Mouse (Mus musculus) MEL (cell line): Measurements from ENCODE around the gene Rsrc1. TPM values are rescaled to one million over a fixed set of nuclear protein-coding genes. Genes with fewer than 3 reads are reported as not detected.
"Not testable (repeated sequence)": the region's sequence is repeated elsewhere in the genome, so short reads cannot be mapped to it uniquely, and the experiment has no call there.

Source experiments
- DNase-seq: peaks from one replicate; pipeline ENCODE4 v3.0.0; 2011; ENCODE audit warnings: low read depth, low spot score
- H3K27ac ChIP-seq: 2 replicates; pipeline ENCODE4 v1.5.1; 2012; ENCODE audit warnings: low read depth, mild to moderate bottlenecking, control low read depth, low read length, moderate library complexity; ENCODE audit not compliant: control insufficient read depth
- H3K27me3 ChIP-seq, 2 experiments: fragments of 150-350 bp in 1 of 2; sonication (generic) in 1 of 2; 2 replicates each; pipeline ENCODE4 v1.6.1; 2012; ENCODE audit warnings: low read length in 2 of 2, mild to moderate bottlenecking in 2 of 2, improper control_type of control experiment in 1 of 2, moderate library complexity in 1 of 2; ENCODE audit not compliant: insufficient read depth in 2 of 2, control insufficient read depth in 1 of 2
- H3K36me3 ChIP-seq, 2 experiments: 2 replicates each; pipeline ENCODE4 v1.6.1; 2012 to 2014; ENCODE audit warnings: low read length in 2 of 2, improper control_type of control experiment in 1 of 2, inconsistent platforms in 1 of 2, mild to moderate bottlenecking in 1 of 2; ENCODE audit not compliant: insufficient read depth in 2 of 2, control insufficient read depth in 1 of 2
- H3K4me1 ChIP-seq, 2 experiments: fragments of 150-350 bp in 1 of 2; sonication (generic) in 1 of 2; 2 replicates each; pipeline ENCODE4 v1.6.1; 2012; ENCODE audit warnings: low read length in 2 of 2, improper control_type of control experiment in 1 of 2, mild to moderate bottlenecking in 1 of 2; ENCODE audit not compliant: insufficient read depth in 2 of 2, control insufficient read depth in 1 of 2
- H3K4me3 ChIP-seq, 2 experiments: fragments of 150-350 bp in 1 of 2; sonication (generic) in 1 of 2; 2 replicates each; pipeline ENCODE4 v1.5.1; 2012; ENCODE audit warnings: low read depth in 2 of 2, low read length in 2 of 2, mild to moderate bottlenecking in 2 of 2, moderate library complexity in 2 of 2, control low read depth in 1 of 2, improper control_type of control experiment in 1 of 2; ENCODE audit not compliant: control insufficient read depth in 1 of 2, insufficient read depth in 1 of 2
- H3K79me2 ChIP-seq: 2 replicates; pipeline ENCODE4 v1.6.1; 2012; ENCODE audit warnings: mild to moderate bottlenecking, low read length, moderate library complexity; ENCODE audit not compliant: control insufficient read depth, poor library complexity, insufficient read depth
- H3K9ac ChIP-seq: 2 replicates; pipeline ENCODE4 v1.6.1; 2012; ENCODE audit warnings: low read depth, mild to moderate bottlenecking, control low read depth, low read length, moderate library complexity; ENCODE audit not compliant: control insufficient read depth, poor library complexity, severe bottlenecking
- H3K9me3 ChIP-seq: fragments of 150-350 bp; sonication (generic); replicated peaks from 2 replicates; pipeline ENCODE4 v1.6.1; 2012; ENCODE audit warnings: mild to moderate bottlenecking, low read length, improper control_type of control experiment, moderate library complexity; ENCODE audit not compliant: insufficient read depth
- BHLHE40 ChIP-seq: IDR thresholded peaks from 2 replicates; pipeline ENCODE4 v1.6.1; 2012; ENCODE audit warnings: low read depth, mild to moderate bottlenecking, inconsistent platforms, low read length, improper control_type of control experiment, borderline replicate concordance
- CHD2 ChIP-seq: IDR thresholded peaks from 2 replicates; pipeline ENCODE4 v1.6.1; 2011; ENCODE audit warnings: low read length, improper control_type of control experiment
- CTCF ChIP-seq, 3 experiments: IDR thresholded peaks in 2 of 3; conservative IDR thresholded peaks in 1 of 3; 2 replicates each; pipeline ENCODE4 v1.5.1; 2011 to 2012; ENCODE audit warnings: low read length in 3 of 3, low read depth in 2 of 3, mild to moderate bottlenecking in 2 of 3, improper control_type of control experiment in 1 of 3, inconsistent platforms in 1 of 3, mixed read lengths in 1 of 3, moderate library complexity in 1 of 3; ENCODE audit not compliant: control insufficient read depth in 1 of 3, insufficient read depth in 1 of 3, poor library complexity in 1 of 3, severe bottlenecking in 1 of 3
- E2F4 ChIP-seq: IDR thresholded peaks from 2 replicates; pipeline ENCODE4 v1.6.1; 2011; ENCODE audit warnings: low read depth, low read length, improper control_type of control experiment, borderline replicate concordance
- ETS1 ChIP-seq: IDR thresholded peaks from 2 replicates; pipeline ENCODE4 v1.6.1; 2012; ENCODE audit warnings: low read depth, mild to moderate bottlenecking, inconsistent platforms, low read length, improper control_type of control experiment, moderate library complexity
- GABPA ChIP-seq: IDR thresholded peaks from 2 replicates; pipeline ENCODE4 v1.6.1; 2012; ENCODE audit warnings: low read depth, mild to moderate bottlenecking, inconsistent platforms, low read length, improper control_type of control experiment, moderate library complexity
- HCFC1 ChIP-seq: IDR thresholded peaks from 2 replicates; pipeline ENCODE4 v1.6.1; 2012; ENCODE audit warnings: low read depth, mild to moderate bottlenecking, inconsistent platforms, low read length, improper control_type of control experiment, moderate library complexity
- MAX ChIP-seq: IDR thresholded peaks from 2 replicates; pipeline ENCODE4 v1.6.1; 2011; ENCODE audit warnings: low read length, improper control_type of control experiment
- MXI1 ChIP-seq: IDR thresholded peaks from 2 replicates; pipeline ENCODE4 v1.6.1; 2011; ENCODE audit warnings: mild to moderate bottlenecking, low read depth, low read length, improper control_type of control experiment
- MYB ChIP-seq: IDR thresholded peaks from 2 replicates; pipeline ENCODE4 v1.6.1; 2011; ENCODE audit warnings: mild to moderate bottlenecking, low read depth, low read length, improper control_type of control experiment
- MYC ChIP-seq: IDR thresholded peaks from 2 replicates; pipeline ENCODE4 v1.6.1; 2011; ENCODE audit warnings: low read depth, mild to moderate bottlenecking, low read length, improper control_type of control experiment, moderate library complexity
- NELFE ChIP-seq: IDR thresholded peaks from 2 replicates; pipeline ENCODE4 v1.6.1; 2011; ENCODE audit warnings: low read depth, low read length, improper control_type of control experiment
- NRF1 ChIP-seq: IDR thresholded peaks from 2 replicates; pipeline ENCODE4 v1.6.1; 2014; ENCODE audit warnings: low read depth, mild to moderate bottlenecking, inconsistent platforms, low read length, improper control_type of control experiment, moderate library complexity; ENCODE audit not compliant: poor library complexity, insufficient read depth, severe bottlenecking
- TBP ChIP-seq: IDR thresholded peaks from 2 replicates; pipeline ENCODE4 v1.8.0; 2011; ENCODE audit warnings: low read depth, low read length, improper control_type of control experiment
- TCF12 ChIP-seq: IDR thresholded peaks from 2 replicates; pipeline ENCODE4 v1.6.1; 2014; ENCODE audit warnings: low read depth, mild to moderate bottlenecking, inconsistent platforms, low read length, improper control_type of control experiment, moderate library complexity
- ZKSCAN1 ChIP-seq: IDR thresholded peaks from 2 replicates; pipeline ENCODE4 v1.6.1; 2012; ENCODE audit warnings: low read depth, mild to moderate bottlenecking, inconsistent platforms, low read length, improper control_type of control experiment, moderate library complexity
- ZNF384 ChIP-seq: IDR thresholded peaks from 2 replicates; pipeline ENCODE4 v1.6.1; 2012; ENCODE audit warnings: low read depth, mild to moderate bottlenecking, inconsistent platforms, low read length, improper control_type of control experiment
- polyA plus RNA-seq, 2 experiments: library from polyadenylated mRNA; stranded (reverse) in 1 of 2; unstranded in 1 of 2; fragments of >175 nt in 1 of 2; fragments of >200 nt in 1 of 2; gene quantifications; 2 replicates each; pipeline versions ENCODE4 v1.2.1 to v1.2.4; 2012; ENCODE audit warnings: low replicate concordance in 2 of 2, low read depth in 1 of 2; ENCODE audit not compliant: insufficient read length in 2 of 2, insufficient read depth in 1 of 2, missing spikeins in 1 of 2
- total RNA-seq: library from RNA; depleted of rRNA; stranded (reverse); fragments of 300-350 nt; gene quantifications from 2 replicates; pipeline ENCODE4 v1.2.3, GENCODE M21; 2012

Rsrc1 gene
- total and polyA plus RNA-seq, 3 experiments: 22.8 to 100 (median 42.7) TPM

- H3K9me3 ChIP-seq: no peaks in the 10 kb centered on the region
- no peak for TF ChIP-seq CHD2
- no peak for TF ChIP-seq ZNF384
- TF ChIP-seq ZKSCAN1: no peak
- no peak for TF ChIP-seq TBP
- no peak for TF ChIP-seq MYC
- no peak for TF ChIP-seq NELFE
- H3K27ac ChIP-seq: no peak overlapping the region
- H3K27me3 ChIP-seq: no peaks in the 10 kb centered on the region
- H3K9ac ChIP-seq: no peak overlapping the region
- H3K36me3 ChIP-seq: no peaks in the 10 kb centered on the region; a peak in 1 of 4 replicates
- no peaks in the 10 kb centered on the region for H3K4me1 ChIP-seq
- H3K79me2 ChIP-seq: no peaks in the 10 kb centered on the region
- no peak overlapping the region for H3K4me3 ChIP-seq
- no peak for DNase-seq
Observed at GRCm38 (mm10) chr3:67059755-67060154, 78.6 kb downstream of the Rsrc1 start.

- no peak overlapping the region for H3K4me3 ChIP-seq
- H3K27ac ChIP-seq: no peak overlapping the region
- no peaks in the 10 kb centered on the region for H3K27me3 ChIP-seq
- no peaks in the 10 kb centered on the region for H3K79me2 ChIP-seq
- DNase-seq: no peak
- no peaks in the 10 kb centered on the region for H3K4me1 ChIP-seq
- peaks cover 0 to 3% of the 10 kb centered on the region in 2 experiments; a peak in 2 of 4 replicates for H3K36me3 ChIP-seq
- H3K9ac ChIP-seq: no peak overlapping the region
- TF ChIP-seq MAX (no peak), CHD2 (no peak), NRF1 (no peak), NELFE (no peak), ETS1 (no peak), MYB (no peak), TCF12 (no peak), MYC (no peak), MXI1 (no peak), HCFC1 (no peak), E2F4 (no peak), CTCF (IDR thresholded peaks at IDR 0.05 in 2 of 3, conservative IDR thresholded peaks at IDR 0.05 in 1 of 3; ENCODE audit: control insufficient read depth in 1 of 3, insufficient read depth in 1 of 3, low read depth in 2 of 3, low read length in 3 of 3, poor library complexity in 1 of 3, severe bottlenecking in 1 of 3) (no peak), BHLHE40 (no peak), GABPA (no peak)
- no peaks in the 10 kb centered on the region for H3K9me3 ChIP-seq
Observed at GRCm38 (mm10) chr3:67070575-67071488, 89.6 kb downstream of the Rsrc1 start.

- H3K36me3 ChIP-seq, H3K27me3 ChIP-seq, DNase-seq, H3K4me3 ChIP-seq, H3K4me1 ChIP-seq, H3K9ac ChIP-seq, H3K27ac ChIP-seq, H3K79me2 ChIP-seq, H3K9me3 ChIP-seq: not testable (repeated sequence)
Observed at GRCm38 (mm10) chr3:67073653-67074052, 92.5 kb downstream of the Rsrc1 start.
